Mouse (Mus musculus) embryonic facial prominence, embryonic 15.5 days (tissue): ENCODE results near the gene Gm20817. TPM values are rescaled to one million over a fixed set of nuclear protein-coding genes. Genes with fewer than 3 reads are reported as not detected.
"Not testable (repeated sequence)": the region's sequence is repeated elsewhere in the genome, so short reads cannot be mapped to it uniquely, and the experiment has no call there.

ENCODE experiments used
- ATAC-seq: fragments of 200-750 bp; cut with Nextera tagmentation; 2 replicates; pipeline ENCODE4 v1.8.0; 2017; ENCODE audit warnings: low read depth, moderate TSS enrichment; ENCODE audit not compliant: insufficient number of reproducible peaks, low FRiP score, low TSS enrichment
- H3K27ac ChIP-seq: fragments of 300-500 bp; sonication (generic); replicated peaks from 2 replicates; pipeline ENCODE4 v1.5.1; 2015; ENCODE audit warnings: mild to moderate bottlenecking, inconsistent platforms
- H3K27me3 ChIP-seq: fragments of 300-500 bp; sonication (generic); 2 replicates; pipeline ENCODE4 v1.6.1; 2015; ENCODE audit warnings: inconsistent platforms
- H3K36me3 ChIP-seq: fragments of 300-500 bp; sonication (generic); 2 replicates; pipeline ENCODE4 v1.6.1; 2015; ENCODE audit warnings: mild to moderate bottlenecking, inconsistent platforms
- H3K4me1 ChIP-seq: fragments of 300-500 bp; sonication (generic); 2 replicates; pipeline ENCODE4 v1.6.1; 2015; ENCODE audit warnings: inconsistent platforms
- H3K4me2 ChIP-seq: fragments of 300-500 bp; sonication (generic); replicated peaks from 2 replicates; pipeline ENCODE4 v1.6.1; 2015; ENCODE audit warnings: mild to moderate bottlenecking, inconsistent platforms
- H3K4me3 ChIP-seq: fragments of 300-500 bp; sonication (generic); replicated peaks from 2 replicates; pipeline ENCODE4 v1.5.1; 2015; ENCODE audit warnings: mild to moderate bottlenecking, inconsistent platforms
- H3K9ac ChIP-seq: fragments of 300-500 bp; sonication (generic); 2 replicates; pipeline ENCODE4 v1.6.1; 2015; ENCODE audit warnings: inconsistent platforms
- H3K9me3 ChIP-seq: fragments of 300-500 bp; sonication (generic); replicated peaks from 2 replicates; pipeline ENCODE4 v1.6.1; 2016; ENCODE audit warnings: inconsistent platforms
- WGBS: fragments of 180-500 bp; shearing (Covaris S2); methylation state at CpG from one replicate; pipeline ENCODE4 v1.1.7; 2015; 5-methylcytosine and 5-hydroxymethylcytosine counted together
- polyA plus RNA-seq: library from polyadenylated mRNA; unstranded; fragments of >200 nt; fragmentation: Nextera tagmentation; extraction: Ambion mirVana; gene quantifications from 2 replicates; pipeline ENCODE4 v1.2.1, GENCODE M21; 2015

Gene Gm20817
- not detected in 2 replicates for polyA plus RNA-seq

GRCm38 (mm10) chrY:68832628-68833027 lies at the start of gene Gm20817:
Gene Gm20817, minus strand, starts transcription at chrY:68832728.
- WGBS = no CpG with 5 or more reads among the region's 5 CpGs
- not testable (repeated sequence) for H3K27ac ChIP-seq, ATAC-seq, H3K9me3 ChIP-seq, H3K4me1 ChIP-seq, H3K4me3 ChIP-seq, H3K36me3 ChIP-seq, H3K9ac ChIP-seq, H3K4me2 ChIP-seq, H3K27me3 ChIP-seq
